Mouse (Mus musculus) embryonic facial prominence, embryonic 10.5 days (tissue): ENCODE measurements around the gene Acsl5. TPM values are rescaled to one million over a fixed set of nuclear protein-coding genes. Genes with fewer than 3 reads are reported as not detected.

Experiments used
- DNase-seq: peaks from one replicate; pipeline ENCODE4 v3.0.0-alpha.2; 2017; ENCODE audit warnings: low spot score
- H3K27ac ChIP-seq: fragments of 300-500 bp; sonication (generic); replicated peaks from 2 replicates; pipeline ENCODE4 v1.5.1; 2016; ENCODE audit warnings: mild to moderate bottlenecking
- H3K27me3 ChIP-seq: fragments of 300-500 bp; sonication (generic); replicated peaks from 2 replicates; pipeline ENCODE4 v1.6.1; 2016; ENCODE audit warnings: low read depth, mild to moderate bottlenecking; ENCODE audit not compliant: poor library complexity, severe bottlenecking
- H3K36me3 ChIP-seq: fragments of 300-500 bp; sonication (generic); replicated peaks from 2 replicates; pipeline ENCODE4 v1.6.1; 2016; ENCODE audit warnings: mild to moderate bottlenecking, moderate library complexity
- H3K4me1 ChIP-seq: fragments of 300-500 bp; sonication (generic); 2 replicates; pipeline ENCODE4 v1.6.1; 2016
- H3K4me3 ChIP-seq: fragments of 300-500 bp; sonication (generic); 2 replicates; pipeline ENCODE4 v1.5.1; 2016; ENCODE audit warnings: mild to moderate bottlenecking, moderate library complexity
- H3K9me3 ChIP-seq: fragments of 300-500 bp; sonication (generic); 2 replicates; pipeline ENCODE4 v1.6.1; 2016; ENCODE audit warnings: mild to moderate bottlenecking
- WGBS: fragments of 180-500 bp; shearing (Covaris S2); methylation state at CpG from one replicate; pipeline ENCODE4 v1.1.7; 2016; 5-methylcytosine and 5-hydroxymethylcytosine counted together
- polyA plus RNA-seq: library from polyadenylated mRNA; unstranded; fragments of >200 nt; fragmentation: Nextera tagmentation; extraction: Ambion mirVana; gene quantifications from 2 replicates; pipeline ENCODE4 v1.2.1, GENCODE M21; 2016

The Acsl5 gene
- polyA plus RNA-seq, 1 experiment from 2014 or later = 27.4 TPM

DNA sequence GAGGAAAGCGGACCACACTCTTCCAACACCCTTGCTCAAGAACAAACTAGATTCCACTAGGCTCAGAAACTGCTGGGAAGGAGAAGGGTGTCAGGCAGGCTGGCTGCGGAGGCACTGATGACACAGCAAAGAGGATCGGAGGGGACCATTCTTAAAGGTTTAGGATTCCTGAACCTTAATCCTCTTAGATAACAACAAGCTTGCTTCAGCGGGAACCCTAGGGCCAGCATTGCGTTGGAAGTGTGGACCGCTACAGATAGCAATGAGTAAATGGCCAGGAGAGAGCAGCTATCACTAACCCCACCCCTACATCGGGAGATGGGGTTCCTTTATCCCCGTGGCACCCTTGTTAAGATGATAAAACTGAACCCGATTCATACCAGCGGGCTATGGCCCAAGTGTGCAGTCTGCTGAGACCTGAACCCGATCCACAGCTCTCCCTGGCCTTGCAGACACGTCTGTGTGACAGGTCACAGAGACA, 33.0 kb upstream of the Acsl5 start:
- H3K4me3 ChIP-seq = peak overlapping the region; percentile 58
- no peaks in the 10 kb centered on the region for H3K36me3 ChIP-seq
- H3K27me3 ChIP-seq = peaks cover 10% of the 10 kb centered on the region
- WGBS = 15% methylated on average over 12 of the region's 12 CpGs
- no peak for DNase-seq
- H3K27ac ChIP-seq = peak overlapping the region; percentile 67
- peaks cover 23% of the 10 kb centered on the region for H3K4me1 ChIP-seq
- H3K9me3 ChIP-seq = no peaks in the 10 kb centered on the region

DNA sequence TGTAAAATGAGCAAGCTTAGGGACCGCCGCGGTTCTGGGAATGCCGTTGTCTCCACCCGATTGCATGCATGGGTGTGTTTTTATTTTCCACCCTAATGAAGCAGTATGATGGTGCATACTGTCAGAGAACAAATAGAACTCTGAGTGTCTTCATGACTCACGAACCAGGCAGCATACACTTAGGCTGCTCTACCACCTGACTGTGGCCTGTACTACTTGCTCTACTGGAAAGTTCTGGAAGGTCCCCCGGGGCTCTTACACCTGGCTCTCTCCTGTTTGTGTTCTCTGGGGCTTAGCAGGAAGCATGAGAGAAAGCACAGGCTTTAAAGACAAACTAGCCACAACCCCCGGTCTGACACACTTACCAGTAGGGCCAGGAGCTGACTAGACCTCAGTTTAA, 32.4 kb upstream of the Acsl5 start:
- peaks cover 23% of the 10 kb centered on the region for H3K4me1 ChIP-seq
- DNase-seq = no peak

DNA sequence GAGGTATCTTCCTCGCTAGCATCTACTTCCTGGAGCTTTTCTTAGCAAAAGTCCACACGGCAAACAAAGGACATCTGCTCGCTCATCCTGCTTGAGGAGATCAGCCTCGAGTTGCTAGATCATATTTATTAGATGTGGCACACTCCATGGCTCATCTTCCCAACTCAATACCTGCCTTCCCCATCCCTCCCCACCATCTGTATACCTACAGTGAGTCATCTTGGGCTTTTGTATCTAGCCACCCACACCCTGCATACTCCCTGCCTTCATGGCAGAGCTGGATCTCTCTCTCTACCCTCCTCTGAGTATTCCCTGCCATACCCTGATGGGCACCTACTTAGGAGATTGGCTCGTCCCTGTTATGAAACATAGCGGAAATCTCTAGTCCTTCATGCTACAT, 30.5 kb upstream of the Acsl5 start:
- H3K36me3 ChIP-seq = no peaks in the 10 kb centered on the region
- peaks cover 10% of the 10 kb centered on the region for H3K27me3 ChIP-seq
- H3K4me3 ChIP-seq = no peak overlapping the region
- no peak overlapping the region for H3K27ac ChIP-seq
- 83% methylated on average over 6 of the region's 6 CpGs for WGBS
- peaks cover 27% of the 10 kb centered on the region for H3K4me1 ChIP-seq
- no peak for DNase-seq
- no peaks in the 10 kb centered on the region for H3K9me3 ChIP-seq

More for the DNA sequence above, 32.4 kb upstream of the Acsl5 start:
- Histone ChIP-seq H3K9me3 (no peaks in the 10 kb centered on the region), H3K27ac (no peak overlapping the region), H3K4me3 (no peak overlapping the region), H3K36me3 (no peaks in the 10 kb centered on the region), H3K27me3 (peaks cover 10% of the 10 kb centered on the region)
- 77% methylated on average over 8 of the region's 8 CpGs for WGBS

DNA sequence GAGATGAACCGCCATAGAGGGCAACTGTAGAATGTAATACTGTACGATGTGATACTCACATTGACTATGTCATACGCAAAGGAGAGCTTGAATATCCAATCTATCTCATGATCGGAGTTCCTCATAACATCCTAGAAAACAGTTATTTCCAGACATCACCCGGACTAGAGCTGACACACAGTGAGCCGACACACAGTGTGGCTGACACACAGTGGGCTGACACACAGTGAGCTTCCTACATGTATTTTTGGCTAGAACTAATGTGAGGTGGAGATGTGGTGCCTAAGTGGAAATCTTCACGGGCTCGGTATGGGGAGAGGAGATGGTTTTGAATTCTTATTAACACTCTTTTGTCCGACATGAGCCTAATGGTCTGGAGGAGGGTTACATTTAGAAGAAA, 29.5 kb upstream of the Acsl5 start:
- Histone ChIP-seq H3K4me3 (no peak overlapping the region), H3K27me3 (peaks cover 10% of the 10 kb centered on the region), H3K4me1 (peaks cover 27% of the 10 kb centered on the region), H3K9me3 (no peaks in the 10 kb centered on the region), H3K27ac (no peak overlapping the region), H3K36me3 (no peaks in the 10 kb centered on the region)
- DNase-seq = no peak
- 91% methylated on average over 9 of the region's 9 CpGs for WGBS

DNA sequence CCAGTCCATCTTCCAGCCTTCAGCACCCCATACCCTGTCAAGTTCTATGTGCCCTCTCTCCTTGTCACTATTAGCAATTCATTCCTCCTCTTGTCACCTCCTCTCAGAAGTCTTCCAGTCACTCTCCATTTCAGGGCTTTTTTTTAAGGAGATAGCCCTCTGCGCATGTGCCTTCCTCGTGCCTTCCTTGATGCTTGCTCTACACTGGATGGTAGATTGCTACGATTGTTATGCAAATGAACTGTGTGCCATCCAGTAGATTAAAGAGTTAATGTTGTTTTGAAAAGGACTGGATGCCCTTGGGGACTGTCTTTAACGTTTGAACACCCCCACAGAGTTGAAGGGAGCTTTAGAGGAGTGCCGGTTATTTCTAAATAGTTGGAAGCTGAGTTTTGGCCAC, 25.1 kb upstream of the Acsl5 start:
- H3K4me3 ChIP-seq = no peak overlapping the region
- no peaks in the 10 kb centered on the region for H3K9me3 ChIP-seq
- no peak for DNase-seq
- H3K4me1 ChIP-seq = 0 out of 2 replicates have a peak, but pooled peaks cover 8% of the 10 kb centered on the region
- H3K27me3 ChIP-seq = no peaks in the 10 kb centered on the region
- no peaks in the 10 kb centered on the region for H3K36me3 ChIP-seq
- 74% methylated on average over 5 of the region's 5 CpGs for WGBS
- no peak overlapping the region for H3K27ac ChIP-seq

DNA sequence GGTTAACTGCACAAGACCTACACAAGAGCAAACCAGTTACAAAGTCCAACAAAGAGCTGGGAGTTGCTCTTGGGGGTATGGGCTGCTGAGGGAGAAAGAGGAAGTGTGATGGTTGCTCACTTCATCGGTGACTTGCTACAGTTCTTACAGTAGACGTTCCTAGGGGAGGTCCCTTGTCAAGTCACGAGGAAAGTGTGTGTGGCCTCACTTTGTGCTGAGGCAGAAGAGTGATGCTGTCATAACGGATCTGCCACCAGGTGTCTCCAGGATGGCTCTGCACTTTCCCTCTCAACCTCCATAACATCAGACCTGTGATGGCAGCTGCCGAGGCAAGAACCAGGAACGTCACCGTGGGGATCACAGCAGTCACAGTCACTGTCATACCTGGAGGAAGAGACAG, 24.6 kb upstream of the Acsl5 start:
- 84% methylated on average over 7 of the region's 7 CpGs for WGBS
- Histone ChIP-seq H3K36me3 (no peaks in the 10 kb centered on the region), H3K27ac (no peak overlapping the region), H3K9me3 (no peaks in the 10 kb centered on the region), H3K4me3 (no peak overlapping the region), H3K4me1 (peaks cover 7% of the 10 kb centered on the region; the same call in 1 of the 2 replicates), H3K27me3 (no peaks in the 10 kb centered on the region)
- DNase-seq = no peak

DNA sequence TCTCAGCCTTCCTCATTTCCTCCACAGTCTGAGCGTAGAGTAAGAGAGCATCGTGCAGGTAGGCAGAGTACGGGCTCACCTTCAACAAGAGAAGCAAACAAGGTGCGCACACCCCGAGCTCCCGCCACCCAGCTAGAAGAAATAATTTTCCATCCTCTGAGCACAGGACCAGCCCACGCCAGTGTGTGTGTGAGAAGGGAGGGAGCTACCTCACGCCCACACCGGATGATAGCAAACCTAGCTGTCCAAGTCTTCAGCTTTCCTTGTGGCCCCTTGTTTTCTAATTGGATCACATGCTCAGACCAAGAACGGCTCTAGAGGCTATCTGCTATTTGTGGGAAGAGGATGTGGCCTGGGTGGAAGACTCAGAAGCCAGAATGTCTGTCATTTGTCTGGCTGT, 20.7 kb upstream of the Acsl5 start:
- peaks cover 4% of the 10 kb centered on the region; the same call in 1 of the 2 replicates for H3K4me1 ChIP-seq
- no peak overlapping the region for H3K27ac ChIP-seq
- H3K4me3 ChIP-seq = no peak overlapping the region
- DNase-seq = no peak
- no peaks in the 10 kb centered on the region for H3K27me3 ChIP-seq
- 89% methylated on average over 10 of the region's 10 CpGs for WGBS
- no peaks in the 10 kb centered on the region for H3K36me3 ChIP-seq
- no peaks in the 10 kb centered on the region for H3K9me3 ChIP-seq

DNA sequence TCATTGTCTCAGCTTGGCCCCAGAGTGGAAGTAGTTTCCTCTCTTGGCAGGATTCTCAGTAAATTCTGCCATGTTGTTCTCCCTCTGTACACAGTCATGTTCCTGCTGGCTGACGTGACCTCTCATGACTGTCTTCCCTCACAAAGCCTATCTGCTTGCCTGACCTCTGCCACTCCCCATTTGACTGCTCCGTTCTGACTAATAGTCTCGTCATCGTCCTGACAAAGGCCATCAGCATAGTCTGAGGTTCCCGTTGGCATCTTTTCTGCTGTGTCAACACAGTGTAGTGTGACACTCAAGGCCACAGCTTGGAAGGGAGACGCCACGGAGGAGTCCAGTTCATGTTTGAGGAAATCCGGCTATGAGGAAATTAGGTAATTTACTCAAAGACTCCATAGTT, 19.6 kb upstream of the Acsl5 start:
- H3K4me1 ChIP-seq = peaks cover 4% of the 10 kb centered on the region; the same call in 1 of the 2 replicates
- no peak for DNase-seq
- WGBS = 67% methylated on average over 8 of the region's 8 CpGs
- no peaks in the 10 kb centered on the region for H3K36me3 ChIP-seq
- no peak overlapping the region for H3K4me3 ChIP-seq
- no peak overlapping the region for H3K27ac ChIP-seq
- no peaks in the 10 kb centered on the region for H3K27me3 ChIP-seq
- no peaks in the 10 kb centered on the region for H3K9me3 ChIP-seq

DNA sequence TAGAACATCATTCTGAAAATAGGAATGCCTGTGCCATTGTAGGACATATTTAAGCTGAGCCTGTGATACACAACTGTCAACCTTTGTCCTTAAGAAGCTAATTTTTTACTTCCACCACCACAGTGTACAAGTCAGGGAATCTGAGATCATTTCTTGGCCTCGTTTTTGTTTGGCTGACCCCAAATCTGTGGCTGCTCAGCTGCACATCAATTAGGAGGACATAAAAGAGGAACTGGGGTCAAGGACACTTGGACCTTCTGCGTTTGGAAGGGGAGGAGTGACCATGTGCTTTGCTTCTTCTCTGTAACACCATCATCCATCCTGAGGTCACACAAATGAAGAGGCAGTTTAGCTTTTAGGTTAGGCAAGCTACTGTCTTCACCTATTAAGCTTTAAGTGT, 15.7 kb upstream of the Acsl5 start:
- H3K27me3 ChIP-seq = no peaks in the 10 kb centered on the region
- no peak overlapping the region for H3K4me3 ChIP-seq
- H3K27ac ChIP-seq = no peak overlapping the region
- DNase-seq = no peak
- H3K36me3 ChIP-seq = no peaks in the 10 kb centered on the region
- H3K9me3 ChIP-seq = no peaks in the 10 kb centered on the region
- H3K4me1 ChIP-seq = peaks cover 4% of the 10 kb centered on the region; the same call in 1 of the 2 replicates
- 51% methylated on average over 2 of the region's 2 CpGs for WGBS

DNA sequence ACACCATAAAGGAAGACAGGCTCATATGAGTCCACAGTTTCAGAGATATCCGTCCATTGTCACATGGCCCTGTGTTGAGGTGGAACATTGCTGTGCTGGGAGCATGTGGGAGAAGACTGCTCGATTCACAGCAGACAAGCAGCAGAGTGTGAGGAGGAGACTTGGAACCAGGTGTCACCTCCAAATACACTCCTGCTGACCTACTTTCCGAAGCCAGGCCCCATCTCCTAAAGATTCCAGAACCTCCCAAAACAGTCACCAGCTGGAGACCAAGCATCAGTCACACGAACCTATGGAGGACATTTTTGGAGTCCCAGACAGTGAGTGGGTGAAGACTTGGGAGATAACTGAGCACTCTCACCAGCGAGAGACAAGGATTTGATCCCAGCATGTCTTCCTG, 15.2 kb upstream of the Acsl5 start:
- no peaks in the 10 kb centered on the region for H3K36me3 ChIP-seq
- WGBS = 82% methylated on average over 5 of the region's 5 CpGs
- DNase-seq = no peak
- no peak overlapping the region for H3K4me3 ChIP-seq
- H3K9me3 ChIP-seq = no peaks in the 10 kb centered on the region
- no peak overlapping the region for H3K27ac ChIP-seq
- peaks cover 4% of the 10 kb centered on the region; the same call in 1 of the 2 replicates for H3K4me1 ChIP-seq
- H3K27me3 ChIP-seq = no peaks in the 10 kb centered on the region

DNA sequence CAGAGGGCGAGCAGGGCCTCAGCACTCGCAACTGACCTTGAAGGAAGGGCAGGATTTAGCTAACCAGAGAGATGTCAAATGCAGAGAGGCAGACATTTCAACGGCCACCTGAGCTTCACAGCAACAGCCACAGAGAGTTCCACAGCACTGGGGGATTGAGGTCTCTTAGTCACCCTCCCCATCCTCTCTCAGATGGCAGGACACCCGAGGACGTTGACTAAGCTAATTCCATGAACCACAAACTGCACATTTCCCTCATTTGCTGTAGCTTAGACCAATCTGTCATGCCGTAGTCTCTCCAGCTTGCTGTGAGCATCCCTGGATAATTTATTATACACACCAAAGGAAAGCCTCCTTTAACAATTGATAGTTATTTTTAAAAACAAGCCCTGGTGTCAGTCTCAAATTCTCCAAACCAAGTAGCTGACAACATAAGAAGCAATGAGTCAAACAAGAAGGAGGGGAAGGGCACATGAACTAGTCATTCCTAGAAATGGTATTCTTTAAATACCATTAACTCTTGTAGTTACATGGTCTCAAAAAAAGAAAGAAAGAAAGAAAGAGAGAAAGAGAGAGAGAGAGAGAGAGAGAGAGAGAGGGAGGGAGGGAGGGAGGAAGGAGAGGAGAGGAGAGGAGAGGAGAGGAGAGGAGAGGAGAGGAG, 11.8 kb upstream of the Acsl5 start:
- Histone ChIP-seq H3K4me3 (no peak overlapping the region), H3K4me1 (peaks cover 4% of the 10 kb centered on the region), H3K27ac (no peak overlapping the region), H3K9me3 (no peaks in the 10 kb centered on the region), H3K27me3 (no peaks in the 10 kb centered on the region), H3K36me3 (no peaks in the 10 kb centered on the region)
- no peak for DNase-seq
- 78% methylated on average over 6 of the region's 6 CpGs for WGBS

DNA sequence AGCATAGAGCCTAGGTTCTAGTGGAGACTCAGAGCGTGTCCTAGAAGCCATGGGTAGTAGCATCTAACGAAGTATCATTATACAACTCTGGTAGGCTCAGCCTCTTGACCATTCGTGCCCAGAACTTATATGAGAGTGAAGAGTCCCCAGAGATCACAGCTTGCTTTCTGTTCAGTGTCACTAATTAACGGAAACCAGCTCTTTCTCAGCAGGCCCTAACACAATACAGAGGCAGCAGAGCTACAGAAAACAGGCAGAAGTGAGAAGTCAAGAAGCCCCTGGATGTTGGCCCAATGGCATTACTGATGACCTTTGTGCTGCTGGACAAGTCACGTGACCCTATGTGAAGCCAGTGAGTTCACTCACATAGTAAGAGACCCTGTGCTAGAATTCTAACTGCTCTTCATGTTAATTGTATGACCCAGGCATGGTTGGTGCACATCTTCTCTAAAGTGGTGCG, 10.5 kb upstream of the Acsl5 start, which contains the start of gene Gucy2g:
Gene Gucy2g (minus strand): TSS at position 51 of the 460 bp plus-strand sequence.
- no peaks in the 10 kb centered on the region for H3K27me3 ChIP-seq
- no peaks in the 10 kb centered on the region for H3K36me3 ChIP-seq
- no peak within 1 kb of the TSS for H3K4me3 ChIP-seq
- peaks cover 8% of the 10 kb centered on the region for H3K4me1 ChIP-seq
- no peak for DNase-seq
- H3K9me3 ChIP-seq = no peaks in the 10 kb centered on the region
- WGBS = 78% methylated on average over 6 of the region's 6 CpGs
- H3K27ac ChIP-seq = no peak within 1 kb of the TSS

DNA sequence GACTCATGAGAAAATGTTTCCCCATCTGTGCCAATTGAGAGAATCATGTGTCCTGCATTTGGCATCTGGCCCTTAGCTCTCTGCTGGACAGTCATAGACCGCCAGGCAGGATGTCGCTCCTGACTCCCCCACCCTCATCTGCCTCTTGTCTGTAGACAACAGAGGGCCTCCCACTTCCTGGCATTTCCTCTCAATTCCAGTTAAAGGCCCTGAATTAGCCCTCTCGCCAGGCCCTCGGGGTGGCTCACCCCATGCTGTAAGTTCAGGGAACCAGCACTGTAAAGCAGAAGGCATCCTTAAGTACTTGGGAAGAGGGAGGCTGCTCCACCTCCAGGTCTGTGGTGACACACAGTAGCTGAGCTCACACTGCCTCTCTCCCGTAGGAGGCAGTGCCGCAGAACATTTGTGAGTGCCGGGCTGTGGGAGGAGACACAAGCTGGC, 6.9 kb upstream of the Acsl5 start:
- H3K27ac ChIP-seq = peak overlapping the region; percentile 57
- no peaks in the 10 kb centered on the region for H3K36me3 ChIP-seq
- WGBS = 22% methylated on average over 7 of the region's 7 CpGs
- peak; percentile 43 for DNase-seq
- H3K4me3 ChIP-seq = no peak overlapping the region
- no peaks in the 10 kb centered on the region for H3K27me3 ChIP-seq
- H3K4me1 ChIP-seq = peaks cover 8% of the 10 kb centered on the region
- no peaks in the 10 kb centered on the region for H3K9me3 ChIP-seq
